In genomic region chr10:128097587-128097971, GRCm38 (mm10) we compare ENCODE assay signal across 8 mouse cellular contexts. TPM values are rescaled to one million over a fixed set of nuclear protein-coding genes. Genes with fewer than 3 reads are reported as not detected.
DNase-seq lines count a peak whose midpoint lies in the region; ATAC-seq and TF ChIP-seq lines count a peak whose summit lies in the region.

No protein-coding gene starts in this region.

- no peaks in the 10 kb centered on the region for H3K27me3 ChIP-seq in embryonic facial prominence, embryonic 10.5 days (replicated peaks; ENCODE audit: low read depth, poor library complexity, severe bottlenecking)
- no peaks in the 10 kb centered on the region for H3K27me3 ChIP-seq in heart, embryonic 13.5 days (replicated peaks)
- no peaks in the 10 kb centered on the region for H3K27me3 ChIP-seq in kidney, embryonic 16.5 days (ENCODE audit: insufficient read depth, low read length)
- no peaks in the 10 kb centered on the region for H3K27me3 ChIP-seq in liver, postnatal 0 days (ENCODE audit: insufficient read depth, low read length)
- no peaks in the 10 kb centered on the region for H3K27me3 ChIP-seq in neural tube, embryonic 15.5 days (replicated peaks)

- no peaks in the 10 kb centered on the region for H3K9me3 ChIP-seq in embryonic facial prominence, embryonic 10.5 days
- no peaks in the 10 kb centered on the region for H3K9me3 ChIP-seq in heart, embryonic 13.5 days
- H3K9me3 ChIP-seq in kidney, embryonic 16.5 days (ENCODE audit: low read length) = no peaks in the 10 kb centered on the region
- H3K9me3 ChIP-seq in liver, postnatal 0 days (ENCODE audit: low read length) = no peaks in the 10 kb centered on the region
- H3K9me3 ChIP-seq in neural tube, embryonic 15.5 days (replicated peaks) = no peaks in the 10 kb centered on the region

- ATAC-seq in heart, embryonic 13.5 days (ENCODE audit: extremely low read depth, insufficient number of reproducible peaks, low FRiP score, low TSS enrichment) = no peak
- ATAC-seq in kidney, embryonic 16.5 days (ENCODE audit: low FRiP score, low TSS enrichment) = no peak
- no peak for ATAC-seq in liver, postnatal 0 days
- no peak for ATAC-seq in neural tube, embryonic 15.5 days (ENCODE audit: low FRiP score)

- WGBS in embryonic facial prominence, embryonic 10.5 days = 0% methylated on average over 13 of the region's 13 CpGs
- WGBS in heart, embryonic 13.5 days = under 1% methylated on average over 13 of the region's 13 CpGs
- WGBS in kidney, embryonic 16.5 days = 0% methylated on average over 13 of the region's 13 CpGs
- 0% methylated on average over 13 of the region's 13 CpGs for WGBS in liver, postnatal 0 days (ENCODE audit: insufficient replicate concordance)
- 0% methylated on average over 13 of the region's 13 CpGs for WGBS in neural tube, embryonic 15.5 days

- peak overlapping the region; percentile 98 for H3K4me3 ChIP-seq in embryonic facial prominence, embryonic 10.5 days
- peak overlapping the region; percentile 99 for H3K4me3 ChIP-seq in heart, embryonic 13.5 days
- H3K4me3 ChIP-seq in kidney, embryonic 16.5 days (ENCODE audit: low read length) = peak overlapping the region; percentile 99
- H3K4me3 ChIP-seq in liver, postnatal 0 days (ENCODE audit: low read depth, low read length) = peak overlapping the region; percentile 99
- peak overlapping the region; percentile 91 for H3K4me3 ChIP-seq in neural tube, embryonic 15.5 days (replicated peaks)

- peak; percentile 66 to 67 for DNase-seq in B cell, adult 2 months
- peak; percentile 57 for DNase-seq in adipocyte (ENCODE audit: low spot score)
- DNase-seq in embryonic facial prominence, embryonic 10.5 days (ENCODE audit: low spot score) = peak; percentile 64
- peak; percentile 76 for DNase-seq in liver, postnatal 0 days
- DNase-seq in thymus, postnatal 0 days (ENCODE audit: low spot score) = peak; percentile 74

- H3K36me3 ChIP-seq in embryonic facial prominence, embryonic 10.5 days (replicated peaks) = peaks cover 13% of the 10 kb centered on the region; the same call in 1 of the 2 replicates
- H3K36me3 ChIP-seq in heart, embryonic 13.5 days = peaks cover 7% of the 10 kb centered on the region; the same call in 1 of the 2 replicates
- no peaks in the 10 kb centered on the region for H3K36me3 ChIP-seq in kidney, embryonic 16.5 days (ENCODE audit: insufficient read depth, low read length)
- H3K36me3 ChIP-seq in liver, postnatal 0 days (replicated peaks; ENCODE audit: insufficient read depth, low read length) = no peaks in the 10 kb centered on the region; the same call in 1 of the 2 replicates
- H3K36me3 ChIP-seq in neural tube, embryonic 15.5 days = no peaks in the 10 kb centered on the region

- no peak for TF ChIP-seq EP300 in liver, postnatal 0 days (IDR thresholded peaks at IDR 0.05; ENCODE audit: low read depth)

- H3K27ac ChIP-seq in embryonic facial prominence, embryonic 10.5 days (replicated peaks) = peak overlapping the region; percentile 94
- peak overlapping the region; percentile 85 for H3K27ac ChIP-seq in heart, embryonic 13.5 days (replicated peaks)
- peak overlapping the region; percentile 75 for H3K27ac ChIP-seq in kidney, embryonic 16.5 days (ENCODE audit: low read length)
- H3K27ac ChIP-seq in liver, postnatal 0 days (ENCODE audit: low read depth) = peak overlapping the region; percentile 87
- H3K27ac ChIP-seq in neural tube, embryonic 15.5 days (replicated peaks) = peak overlapping the region; percentile 86

- peak overlapping the region; percentile 97 for H3K9ac ChIP-seq in heart, embryonic 13.5 days
- H3K9ac ChIP-seq in kidney, embryonic 16.5 days (replicated peaks; ENCODE audit: low read length) = peak overlapping the region; percentile 93
- peak overlapping the region; percentile 97 for H3K9ac ChIP-seq in liver, postnatal 0 days (replicated peaks)
- peak overlapping the region; percentile 87 for H3K9ac ChIP-seq in neural tube, embryonic 15.5 days (replicated peaks)

- no peak for TF ChIP-seq CTCF in liver, postnatal 0 days (IDR thresholded peaks at IDR 0.05; ENCODE audit: low read depth)

- H3K4me1 ChIP-seq in embryonic facial prominence, embryonic 10.5 days = peaks cover 51% of the 10 kb centered on the region
- H3K4me1 ChIP-seq in heart, embryonic 13.5 days = peaks cover 50% of the 10 kb centered on the region
- peaks cover 42% of the 10 kb centered on the region for H3K4me1 ChIP-seq in kidney, embryonic 16.5 days (ENCODE audit: insufficient read depth, low read length)
- peaks cover 44% of the 10 kb centered on the region for H3K4me1 ChIP-seq in liver, postnatal 0 days (ENCODE audit: insufficient read depth)
- peaks cover 45% of the 10 kb centered on the region for H3K4me1 ChIP-seq in neural tube, embryonic 15.5 days

- H3K4me2 ChIP-seq in heart, embryonic 13.5 days = peak overlapping the region; percentile 82
- peak overlapping the region; percentile 80 for H3K4me2 ChIP-seq in kidney, embryonic 16.5 days (replicated peaks; ENCODE audit: low read depth, low read length)
- peak overlapping the region; percentile 92 for H3K4me2 ChIP-seq in liver, postnatal 0 days (ENCODE audit: low read depth, low read length)
- peak overlapping the region; percentile 77 for H3K4me2 ChIP-seq in neural tube, embryonic 15.5 days

RNA-seq across cellular contexts. Expression of gene Baz2a, which starts 6.2 kb away (rescaled TPM):
- 14.7 and 17.5 TPM in 2 replicates for polyA plus RNA-seq in embryonic facial prominence, embryonic 10.5 days (2016; fragmentation: Nextera tagmentation; extraction: Ambion mirVana)
- 7.4 and 8.0 TPM in 2 replicates for polyA plus RNA-seq in heart, embryonic 13.5 days (2015; fragmentation: Nextera tagmentation; extraction: Ambion mirVana)
- polyA plus RNA-seq in kidney, embryonic 16.5 days (2015; fragmentation: Nextera tagmentation; extraction: Ambion mirVana) = 10.9 and 14.3 TPM in 2 replicates
- 4.3 and 5.4 TPM in 2 replicates for polyA plus RNA-seq in liver, postnatal 0 days (2015; fragmentation: Nextera tagmentation; extraction: Ambion mirVana)
- 7.4 and 8.9 TPM in 2 replicates for polyA plus RNA-seq in neural tube, embryonic 15.5 days (2015; fragmentation: Nextera tagmentation; extraction: Ambion mirVana)
- polyA plus RNA-seq in thymus, postnatal 0 days (2015; fragmentation: Nextera tagmentation; extraction: Ambion mirVana) = 21.5 and 27.5 TPM in 2 replicates

RNA-seq across cellular contexts. Expression of gene Atp5b, which starts 14.5 kb away (rescaled TPM):
- polyA plus RNA-seq in embryonic facial prominence, embryonic 10.5 days (2016; fragmentation: Nextera tagmentation; extraction: Ambion mirVana) = 2,197 and 2,277 TPM in 2 replicates
- polyA plus RNA-seq in heart, embryonic 13.5 days (2015; fragmentation: Nextera tagmentation; extraction: Ambion mirVana) = 4,907 and 5,417 TPM in 2 replicates
- polyA plus RNA-seq in kidney, embryonic 16.5 days (2015; fragmentation: Nextera tagmentation; extraction: Ambion mirVana) = 3,411 and 3,412 TPM in 2 replicates
- 1,808 and 1,865 TPM in 2 replicates for polyA plus RNA-seq in liver, postnatal 0 days (2015; fragmentation: Nextera tagmentation; extraction: Ambion mirVana)
- 2,338 and 2,396 TPM in 2 replicates for polyA plus RNA-seq in neural tube, embryonic 15.5 days (2015; fragmentation: Nextera tagmentation; extraction: Ambion mirVana)
- polyA plus RNA-seq in thymus, postnatal 0 days (2015; fragmentation: Nextera tagmentation; extraction: Ambion mirVana) = 2,017 and 2,181 TPM in 2 replicates

RNA-seq across cellular contexts. Expression of gene Ptges3, which starts 38.8 kb away (rescaled TPM):
- 711 and 729 TPM in 2 replicates for polyA plus RNA-seq in embryonic facial prominence, embryonic 10.5 days (2016; fragmentation: Nextera tagmentation; extraction: Ambion mirVana)
- polyA plus RNA-seq in heart, embryonic 13.5 days (2015; fragmentation: Nextera tagmentation; extraction: Ambion mirVana) = 301 and 338 TPM in 2 replicates
- polyA plus RNA-seq in kidney, embryonic 16.5 days (2015; fragmentation: Nextera tagmentation; extraction: Ambion mirVana) = 409 and 441 TPM in 2 replicates
- 193 and 194 TPM in 2 replicates for polyA plus RNA-seq in liver, postnatal 0 days (2015; fragmentation: Nextera tagmentation; extraction: Ambion mirVana)
- polyA plus RNA-seq in neural tube, embryonic 15.5 days (2015; fragmentation: Nextera tagmentation; extraction: Ambion mirVana) = 394 and 409 TPM in 2 replicates
- 401 and 422 TPM in 2 replicates for polyA plus RNA-seq in thymus, postnatal 0 days (2015; fragmentation: Nextera tagmentation; extraction: Ambion mirVana)
